Mouse (Mus musculus): Measurements from ENCODE around the gene Olfr666. TPM values are rescaled to one million over a fixed set of nuclear protein-coding genes. Genes with fewer than 3 reads are reported as not detected.
"Not testable (repeated sequence)": the region's sequence is repeated elsewhere in the genome, so short reads cannot be mapped to it uniquely, and the experiment has no call there.

Olfr666 gene
- polyA plus RNA-seq, 1 experiment from 2014 or later = 0.08 TPM

DNA sequence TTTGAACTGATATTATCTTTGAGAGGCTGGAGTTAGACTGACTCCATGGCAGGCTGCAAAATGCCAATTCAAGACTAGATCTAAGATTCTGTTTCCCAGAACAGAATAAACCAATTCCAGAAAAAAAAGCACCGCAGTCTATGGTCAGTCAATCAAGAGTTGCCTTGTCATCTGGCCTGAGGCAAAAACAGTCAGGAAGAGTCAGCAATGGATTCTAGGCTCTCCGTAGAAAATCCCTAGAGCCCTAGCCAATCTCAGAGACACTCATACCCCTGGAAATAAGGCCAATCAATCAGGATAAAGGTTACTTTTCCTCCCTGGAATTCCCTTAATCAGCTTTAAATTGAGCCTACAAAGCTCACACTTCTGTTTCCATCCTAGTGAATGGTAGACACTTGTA is 44.2 kb downstream of the Olfr666 start:
- not testable (repeated sequence) for H3K36me3 ChIP-seq (ENCODE audit: control insufficient read depth, insufficient read depth, low read length); H3K9ac ChIP-seq (ENCODE audit: low read depth, low read length); H3K27me3 ChIP-seq (replicated peaks; ENCODE audit: control insufficient read depth, insufficient read depth, low read length); H3K4me3 ChIP-seq (ENCODE audit: low read depth, low read length); H3K4me2 ChIP-seq (ENCODE audit: low read depth, low read length); H3K9me3 ChIP-seq (ENCODE audit: control insufficient read depth, low read length); H3K4me1 ChIP-seq (ENCODE audit: control insufficient read depth, insufficient read depth, low read length); H3K27ac ChIP-seq (replicated peaks; ENCODE audit: low read depth, low read length); ATAC-seq (ENCODE audit: low read depth); DNase-seq (ENCODE audit: low spot score)
- WGBS = 36% methylated on average over 2 of the region's 2 CpGs

DNA sequence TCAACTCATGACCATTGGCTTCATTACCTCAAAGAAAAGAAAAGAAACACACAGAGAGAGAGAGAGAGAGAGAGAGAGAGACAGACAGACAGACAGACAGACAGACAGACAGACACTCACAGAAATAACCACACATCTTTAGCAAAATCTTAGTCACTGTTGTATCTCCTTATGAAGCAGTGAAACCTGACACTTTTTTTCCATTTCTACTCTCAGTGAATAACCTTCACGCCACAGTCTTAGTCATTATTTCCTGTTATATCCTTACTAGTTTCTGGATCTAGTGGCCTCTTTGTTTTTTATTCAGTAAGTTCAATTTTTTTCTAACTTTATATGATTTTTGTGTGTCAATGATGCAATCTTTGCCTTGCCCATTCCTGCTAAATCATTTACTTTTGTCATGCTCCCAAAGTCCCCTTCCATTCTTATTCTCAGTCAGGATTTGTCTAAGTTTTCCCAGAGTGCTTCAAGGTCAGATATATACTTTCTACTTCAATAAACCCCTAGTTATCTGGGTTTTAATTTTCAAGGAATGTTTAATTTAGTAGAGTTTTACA is 51.9 kb downstream of the Olfr666 start:
- no peak overlapping the region for H3K9ac ChIP-seq (ENCODE audit: low read depth, low read length)
- DNase-seq (ENCODE audit: low spot score) (no peak), ATAC-seq (ENCODE audit: low read depth) (no peak)
- no peak overlapping the region for H3K4me3 ChIP-seq (ENCODE audit: low read depth, low read length)
- 44% methylated on average over 1 of the region's 1 CpGs for WGBS
- no peak overlapping the region for H3K4me2 ChIP-seq (ENCODE audit: low read depth, low read length)
- H3K9me3 ChIP-seq (ENCODE audit: control insufficient read depth, low read length) = no peaks in the 10 kb centered on the region
- H3K36me3 ChIP-seq (ENCODE audit: control insufficient read depth, insufficient read depth, low read length) = no peaks in the 10 kb centered on the region
- no peak overlapping the region for H3K27ac ChIP-seq (replicated peaks; ENCODE audit: low read depth, low read length)
- H3K4me1 ChIP-seq (ENCODE audit: control insufficient read depth, insufficient read depth, low read length) = no peaks in the 10 kb centered on the region
- no peaks in the 10 kb centered on the region for H3K27me3 ChIP-seq (replicated peaks; ENCODE audit: control insufficient read depth, insufficient read depth, low read length)

DNA sequence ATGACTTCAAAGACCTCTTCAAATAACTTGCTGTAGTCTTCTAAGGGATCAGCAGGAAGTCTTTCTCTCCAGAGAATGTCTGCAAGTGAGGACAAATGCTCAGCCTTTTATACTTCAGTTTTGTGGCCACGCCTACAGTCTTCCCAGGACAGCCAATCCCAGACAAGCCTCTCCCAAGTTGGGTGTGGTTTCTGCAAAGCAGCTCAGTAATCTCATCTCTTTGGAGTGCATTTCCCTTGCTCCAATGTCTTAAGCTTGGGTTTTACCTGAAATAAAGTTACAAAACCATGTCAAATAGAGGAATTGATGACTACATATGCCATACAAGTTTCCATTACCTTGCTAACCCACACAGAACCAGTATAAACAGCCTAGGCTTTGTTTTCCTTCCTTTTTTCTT is 53.2 kb downstream of the Olfr666 start, which contains the start of gene Usp17lb:
TSS of gene Usp17lb (minus strand) at position 101 of the 400 bp plus-strand sequence.
- WGBS = 58% methylated on average over 1 of the region's 1 CpGs
- H3K4me1 ChIP-seq (ENCODE audit: control insufficient read depth, insufficient read depth, low read length) = no peaks in the 10 kb centered on the region
- no peaks in the 10 kb centered on the region for H3K27me3 ChIP-seq (replicated peaks; ENCODE audit: control insufficient read depth, insufficient read depth, low read length)
- no peak within 1 kb of the TSS for H3K4me2 ChIP-seq (ENCODE audit: low read depth, low read length)
- H3K27ac ChIP-seq (replicated peaks; ENCODE audit: low read depth, low read length) = no peak within 1 kb of the TSS
- H3K9ac ChIP-seq (ENCODE audit: low read depth, low read length) = no peak within 1 kb of the TSS
- ATAC-seq (ENCODE audit: low read depth) = no peak
- no peak within 1 kb of the TSS for H3K4me3 ChIP-seq (ENCODE audit: low read depth, low read length)
- no peaks in the 10 kb centered on the region for H3K36me3 ChIP-seq (ENCODE audit: control insufficient read depth, insufficient read depth, low read length)
- no peaks in the 10 kb centered on the region for H3K9me3 ChIP-seq (ENCODE audit: control insufficient read depth, low read length)
- no peak for DNase-seq (ENCODE audit: low spot score)

Other genes starting within 250 kb of the Olfr666 start
- gene Olfr658, start 248.6 kb downstream of the Olfr666 start, polyA plus RNA-seq (2014; fragmentation: Nextera tagmentation; extraction: Ambion mirVana) = not detected in 2 replicates
- 0.13 TPM in 1 of 2 replicates, not detected in the other for gene Olfr659, start 229.2 kb downstream of the Olfr666 start, polyA plus RNA-seq (2014; fragmentation: Nextera tagmentation; extraction: Ambion mirVana)
- gene Olfr661, start 209.5 kb downstream of the Olfr666 start, polyA plus RNA-seq (2014; fragmentation: Nextera tagmentation; extraction: Ambion mirVana) = not detected in 2 replicates
- not detected in 2 replicates for gene Usp17le, start 118.5 kb downstream of the Olfr666 start, polyA plus RNA-seq (2014; fragmentation: Nextera tagmentation; extraction: Ambion mirVana)
- not detected in 2 replicates for gene Usp17lb, start 53.3 kb downstream of the Olfr666 start, polyA plus RNA-seq (2014; fragmentation: Nextera tagmentation; extraction: Ambion mirVana)
- gene Usp17la, start 38.9 kb downstream of the Olfr666 start, polyA plus RNA-seq (2014; fragmentation: Nextera tagmentation; extraction: Ambion mirVana) = not detected in 2 replicates
- not detected in 2 replicates for gene Olfr665, start 17.9 kb downstream of the Olfr666 start, polyA plus RNA-seq (2014; fragmentation: Nextera tagmentation; extraction: Ambion mirVana)
- gene Olfr667, start 25.5 kb upstream of the Olfr666 start, polyA plus RNA-seq (2014; fragmentation: Nextera tagmentation; extraction: Ambion mirVana) = not detected in 2 replicates
- not detected in 2 replicates for gene Olfr668, start 32.1 kb upstream of the Olfr666 start, polyA plus RNA-seq (2014; fragmentation: Nextera tagmentation; extraction: Ambion mirVana)
- gene Olfr669, start 38.3 kb upstream of the Olfr666 start, polyA plus RNA-seq (2014; fragmentation: Nextera tagmentation; extraction: Ambion mirVana) = not detected in 2 replicates
- gene Olfr670, start 66.7 kb upstream of the Olfr666 start, polyA plus RNA-seq (2014; fragmentation: Nextera tagmentation; extraction: Ambion mirVana) = not detected in 2 replicates
- not detected in 2 replicates for gene Olfr671, start 83.2 kb upstream of the Olfr666 start, polyA plus RNA-seq (2014; fragmentation: Nextera tagmentation; extraction: Ambion mirVana)
- gene Olfr672, start 106.1 kb upstream of the Olfr666 start, polyA plus RNA-seq (2014; fragmentation: Nextera tagmentation; extraction: Ambion mirVana) = 0.22 and 0.36 TPM in 2 replicates
- not detected in 2 replicates for gene Olfr675, start 132.5 kb upstream of the Olfr666 start, polyA plus RNA-seq (2014; fragmentation: Nextera tagmentation; extraction: Ambion mirVana)
- not detected in 2 replicates for gene Olfr676, start 136.7 kb upstream of the Olfr666 start, polyA plus RNA-seq (2014; fragmentation: Nextera tagmentation; extraction: Ambion mirVana)
- gene Olfr677, start 155.4 kb upstream of the Olfr666 start, polyA plus RNA-seq (2014; fragmentation: Nextera tagmentation; extraction: Ambion mirVana) = not detected in 2 replicates
- gene Olfr678, start 168.5 kb upstream of the Olfr666 start, polyA plus RNA-seq (2014; fragmentation: Nextera tagmentation; extraction: Ambion mirVana) = not detected in 2 replicates
- 0.06 TPM in 1 of 2 replicates, not detected in the other for gene Olfr679, start 185.3 kb upstream of the Olfr666 start, polyA plus RNA-seq (2014; fragmentation: Nextera tagmentation; extraction: Ambion mirVana)
- gene Olfr680-ps1, start 196.9 kb upstream of the Olfr666 start, polyA plus RNA-seq (2014; fragmentation: Nextera tagmentation; extraction: Ambion mirVana) = not detected in 2 replicates
- gene Olfr681, start 220.9 kb upstream of the Olfr666 start, polyA plus RNA-seq (2014; fragmentation: Nextera tagmentation; extraction: Ambion mirVana) = 0.18 TPM in 1 of 2 replicates, not detected in the other

Data from embryonic facial prominence, embryonic 14.5 days (tissue).